Mouse (Mus musculus): ENCODE results near the gene Hist2h3c1.

Hist2h3c1 gene

DNA sequence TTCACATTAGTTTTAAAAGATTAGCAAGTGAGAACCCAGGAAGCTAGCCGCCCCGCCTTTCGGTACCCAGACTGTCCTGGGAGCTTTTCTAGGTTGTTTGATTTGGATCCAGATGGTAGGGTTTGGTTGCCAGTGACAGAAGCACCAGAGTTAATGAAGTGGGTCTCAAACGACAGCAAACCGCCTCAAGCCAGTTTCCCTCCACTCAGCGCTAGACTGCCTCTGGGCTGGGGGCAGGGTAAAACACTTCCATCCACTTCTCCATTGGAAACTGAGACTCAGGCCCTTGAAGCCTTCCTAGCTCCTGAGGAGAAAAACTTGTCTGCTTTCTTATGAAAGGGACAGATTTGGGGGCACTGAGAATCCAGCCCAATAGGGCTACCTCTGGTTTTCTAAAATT, 46.2 kb downstream of the Hist2h3c1 start:
- DNase-seq, result no peak

DNA sequence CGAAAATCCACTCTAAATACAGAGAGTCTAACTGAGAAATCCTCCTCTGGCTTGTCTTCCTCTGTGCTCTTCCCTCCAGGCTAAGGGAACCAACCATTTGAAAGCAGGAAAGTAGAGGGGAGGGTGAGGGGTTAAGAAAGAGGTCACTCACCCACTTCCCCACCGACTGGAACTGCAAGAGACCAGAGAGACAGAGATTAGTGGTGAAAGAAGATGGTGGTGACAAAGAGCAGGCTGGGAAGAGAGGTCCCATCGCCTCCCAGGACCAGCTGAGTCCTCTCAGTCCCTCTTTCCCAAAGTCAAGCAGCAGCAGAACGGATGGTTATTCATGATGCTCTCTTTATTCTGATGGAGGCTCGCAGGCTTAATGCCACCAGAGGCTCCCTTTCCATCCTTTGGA, 46.9 kb downstream of the Hist2h3c1 start:
- no peak for DNase-seq

DNA sequence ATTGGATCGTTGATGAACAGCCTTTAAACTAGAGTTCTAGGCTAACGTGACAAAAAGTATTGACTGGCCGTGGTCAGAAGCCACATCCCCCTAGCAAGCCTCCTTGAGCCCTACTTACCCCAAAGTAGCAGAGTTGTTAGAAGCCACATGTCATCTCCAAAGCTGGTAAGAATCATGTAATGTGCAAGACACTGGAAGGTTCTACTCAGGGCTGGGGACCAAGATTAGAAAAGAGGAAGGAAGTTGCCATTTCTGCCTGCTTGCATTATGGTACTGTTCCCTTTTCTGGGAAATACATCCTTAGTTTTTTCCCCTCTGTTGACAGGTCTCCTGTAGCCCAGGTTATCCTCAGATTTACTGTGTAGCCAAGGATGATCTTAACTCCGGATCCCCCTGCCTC, 47.3 kb downstream of the Hist2h3c1 start, which contains the start of gene Fcgr1:
Gene Fcgr1, minus strand, starts transcription at position 183 of the 400 bp plus-strand sequence.
- no peak for DNase-seq

All from cerebellum, adult 18-20 months (tissue).